Mouse (Mus musculus) heart, adult 2 months (tissue): ENCODE results near the gene Phldb3. TPM values are rescaled to one million over a fixed set of nuclear protein-coding genes. Genes with fewer than 3 reads are reported as not detected.

Experiments used
- DNase-seq, 2 experiments: peaks; one replicate each; pipeline ENCODE4 v3.0.0; 2021
- H3K27ac ChIP-seq: fragments of 200-600 bp; 2 replicates; pipeline ENCODE4 v1.8.1; 2022
- H3K27me3 ChIP-seq: fragments of 200-500 bp; 2 replicates; pipeline ENCODE4 v1.6.1; 2012; ENCODE audit warnings: mild to moderate bottlenecking, low read length, inconsistent platforms, mixed read lengths; ENCODE audit not compliant: control insufficient read depth, insufficient read depth
- H3K36me3 ChIP-seq: fragments of 200-500 bp; 2 replicates; pipeline ENCODE4 v1.6.1; 2012; ENCODE audit warnings: low read length, inconsistent platforms; ENCODE audit not compliant: control insufficient read depth, insufficient read depth
- H3K4me1 ChIP-seq: fragments of 200-500 bp; 2 replicates; pipeline ENCODE4 v1.6.1; 2011; ENCODE audit warnings: low read length; ENCODE audit not compliant: control insufficient read depth, insufficient read depth
- H3K4me3 ChIP-seq: fragments of 200-600 bp; 2 replicates; pipeline ENCODE4 v1.8.1; 2022
- H3K79me2 ChIP-seq: fragments of 200-500 bp; replicated peaks from 2 replicates; pipeline ENCODE4 v1.6.1; 2012; ENCODE audit warnings: mild to moderate bottlenecking, inconsistent platforms, low read length, moderate library complexity, mixed read lengths; ENCODE audit not compliant: control insufficient read depth, insufficient read depth
- H3K9ac ChIP-seq: fragments of 200-500 bp; 2 replicates; pipeline ENCODE4 v1.6.1; 2012; ENCODE audit warnings: low read depth, mild to moderate bottlenecking, control low read depth, inconsistent platforms, low read length, mixed read lengths
- CTCF ChIP-seq: fragments of 200-600 bp; IDR thresholded peaks from 2 replicates; pipeline ENCODE4 v1.8.1; 2022; ENCODE audit warnings: antibody characterized with exemption, mild to moderate bottlenecking, moderate library complexity
- EP300 ChIP-seq: fragments of 200-500 bp; IDR thresholded peaks from 2 replicates; pipeline ENCODE4 v1.6.1; 2011; ENCODE audit warnings: low read depth, low read length, control low read depth; ENCODE audit not compliant: insufficient read depth
- POLR2A ChIP-seq: fragments of 200-500 bp; IDR thresholded peaks from 2 replicates; pipeline ENCODE4 v1.6.1; 2011; ENCODE audit warnings: mild to moderate bottlenecking, low read depth, low read length, control low read depth; ENCODE audit not compliant: insufficient read depth
- WGBS: fragments of 180-500 bp; shearing (Covaris S2); methylation state at CpG from one replicate; pipeline ENCODE4 v1.1.7; 2018; 5-methylcytosine and 5-hydroxymethylcytosine counted together
- intact Hi-C: fragments of 180-260 bp; cut with DNase I; formaldehyde crosslinking; loops from one replicate; pipeline ENCODE4 v1.15.1; 2025
- polyA plus RNA-seq: library from polyadenylated mRNA; depleted of rRNA; stranded (reverse); fragments of >200 nt; gene quantifications from 2 replicates; pipeline ENCODE4 v1.2.3, GENCODE M21; 2012
- total RNA-seq, 2 experiments: library from RNA; stranded (reverse); gene quantifications; 2 replicates each; pipeline ENCODE4 v1.2.3; 2021

Phldb3 gene
- total and polyA plus RNA-seq, 3 experiments: 0.25 to 0.34 (median 0.27) TPM

DNA sequence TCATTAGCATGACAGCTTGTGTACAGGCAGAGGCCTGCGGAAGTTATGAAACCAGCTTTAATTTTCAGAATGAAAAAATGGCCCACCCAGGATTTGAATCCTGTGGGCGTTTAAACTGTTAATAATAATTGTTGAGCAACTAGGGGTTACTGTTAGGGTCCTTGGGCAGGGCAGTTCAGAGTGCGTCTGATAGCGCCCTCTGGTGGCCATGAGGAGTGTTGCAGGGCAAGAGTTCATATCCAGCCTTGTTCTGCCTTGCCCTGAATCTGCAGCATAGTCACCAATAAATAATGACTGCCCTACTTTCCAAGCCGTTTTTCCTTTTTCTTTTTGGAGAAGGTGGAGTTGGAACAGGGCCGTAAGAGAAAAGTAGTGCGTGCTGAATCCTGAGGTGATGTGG lies 43.1 kb downstream of the Phldb3 start:
- 22% methylated on average over 7 of the region's 7 CpGs for WGBS
- DNase-seq: peak; percentile 41 to 71

DNA sequence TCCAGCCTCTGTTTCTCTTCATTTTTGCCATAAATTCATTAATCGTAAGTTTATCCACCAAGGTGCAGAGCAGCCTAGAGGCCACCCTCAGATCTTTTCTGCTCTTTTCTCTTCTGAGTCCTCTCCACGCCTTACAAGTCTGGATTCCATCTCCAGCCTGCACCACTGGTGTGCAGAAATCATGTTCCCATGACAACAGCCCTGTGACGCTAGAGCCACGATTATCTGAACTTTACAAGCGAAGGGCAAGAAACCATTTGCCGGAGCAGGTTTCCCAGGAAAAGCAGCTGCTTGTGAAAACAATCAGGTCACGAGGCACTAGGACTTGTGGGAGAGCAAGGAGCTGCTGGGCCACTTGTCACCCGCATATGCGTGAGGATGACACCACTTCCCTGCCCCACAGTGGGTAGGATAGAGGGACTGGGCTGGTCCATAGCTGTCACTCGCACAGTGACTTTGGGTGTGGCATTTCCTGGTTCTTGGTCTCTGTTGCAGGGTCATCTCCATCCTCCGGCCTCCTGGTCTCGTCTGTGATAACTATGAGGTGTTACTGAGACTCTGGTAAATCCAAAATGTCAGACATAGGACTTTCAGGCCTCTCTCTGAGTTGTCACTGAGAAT lies 49.3 kb downstream of the Phldb3 start:
- Histone ChIP-seq H3K4me1 (no peaks in the 10 kb centered on the region), H3K27ac (no peak overlapping the region), H3K36me3 (no peaks in the 10 kb centered on the region), H3K9ac (no peak overlapping the region), H3K4me3 (no peak overlapping the region), H3K27me3 (no peaks in the 10 kb centered on the region), H3K79me2 (no peaks in the 10 kb centered on the region)
- no peak for DNase-seq
- WGBS: 51% methylated on average over 12 of the region's 12 CpGs
- intact Hi-C loops: loop anchor here (5.0 kb wide), 1 partner anchor 183 kb away; no protein-coding TSS in a partner anchor
- TF ChIP-seq POLR2A: no peak

More for the DNA sequence above, 43.1 kb downstream of the Phldb3 start:
- Histone ChIP-seq H3K27ac (no peak overlapping the region), H3K79me2 (no peaks in the 10 kb centered on the region), H3K9ac (no peak overlapping the region), H3K36me3 (no peaks in the 10 kb centered on the region), H3K27me3 (no peaks in the 10 kb centered on the region), H3K4me3 (no peak overlapping the region), H3K4me1 (no peaks in the 10 kb centered on the region)
- TF ChIP-seq CTCF (peak; percentile 99; the same call in 1 of the 2 replicates), EP300 (no peak), POLR2A (no peak)
- intact Hi-C loops: loop anchor here (1.0 to 5.0 kb wide), 2 partner anchors 52 to 121 kb away; partner anchors contain the start of gene Irgq

DNA sequence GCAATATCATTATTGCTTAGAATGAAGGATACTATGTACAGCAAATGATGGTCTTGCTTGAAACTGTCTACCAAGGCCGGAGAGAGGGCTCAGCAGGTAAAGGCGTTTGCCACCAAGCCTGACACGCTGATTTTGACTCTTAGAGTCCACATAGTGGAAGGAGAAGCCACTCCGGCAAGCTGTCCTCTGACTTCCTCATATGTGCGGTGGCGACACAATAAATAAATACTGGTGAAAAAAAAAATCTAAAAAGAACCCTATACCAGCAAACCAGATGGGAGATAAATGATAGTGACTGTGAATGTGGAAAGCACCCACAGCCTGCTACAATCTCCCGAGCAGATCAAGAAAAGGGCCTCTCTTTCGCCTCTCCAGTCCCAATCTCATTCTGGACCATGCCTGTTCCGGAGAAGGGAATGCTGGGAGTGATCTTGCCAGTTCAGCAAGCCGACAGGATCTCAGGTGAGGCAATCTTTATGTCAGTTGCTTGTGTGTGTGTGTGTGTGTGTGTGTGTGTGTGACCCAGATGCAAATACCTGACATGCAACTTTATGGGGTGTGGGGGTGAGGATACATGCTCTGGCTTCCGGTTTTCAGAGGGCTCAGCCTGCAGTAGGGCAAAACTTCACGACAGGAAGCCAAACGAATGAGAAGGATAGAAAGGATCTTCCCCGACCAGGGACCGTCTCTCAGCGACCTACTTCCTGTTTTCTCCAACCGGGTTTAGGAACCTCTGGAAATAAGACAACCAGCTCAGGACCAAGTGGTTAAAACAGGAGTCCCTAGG lies 50.7 kb downstream of the Phldb3 start:
- Histone ChIP-seq H3K27me3 (no peaks in the 10 kb centered on the region), H3K4me3 (no peak overlapping the region), H3K27ac (no peak overlapping the region), H3K9ac (no peak overlapping the region), H3K79me2 (no peaks in the 10 kb centered on the region), H3K4me1 (no peaks in the 10 kb centered on the region), H3K36me3 (no peaks in the 10 kb centered on the region)
- DNase-seq: peak in 1 of 2 experiments; percentile 12
- TF ChIP-seq CTCF (no peak), POLR2A (no peak), EP300 (no peak)
- intact Hi-C loops: loop anchor here (5.0 kb wide), 1 partner anchor 184 kb away; no protein-coding TSS in a partner anchor
- WGBS: 51% methylated on average over 17 of the region's 17 CpGs

DNA sequence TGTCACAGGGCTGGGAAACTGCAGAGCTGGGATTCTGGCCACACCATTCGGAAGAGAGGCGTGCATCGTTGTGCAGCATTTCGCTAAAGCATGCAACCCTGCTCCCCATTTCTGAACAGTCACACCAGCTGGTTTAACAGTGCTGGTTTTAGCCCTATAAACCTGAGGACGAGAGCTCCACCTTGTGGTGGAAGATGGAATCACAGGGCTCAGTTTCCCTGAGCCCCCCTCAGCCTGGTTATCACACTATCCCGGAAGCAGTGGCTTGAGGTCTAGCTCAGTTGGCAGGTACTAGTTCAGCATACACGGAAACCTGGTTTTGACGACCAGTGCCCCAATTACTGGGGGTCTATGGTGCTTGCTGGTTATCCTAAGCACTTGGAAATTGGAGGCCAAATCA lies 52.0 kb downstream of the Phldb3 start:
- Histone ChIP-seq H3K36me3 (no peaks in the 10 kb centered on the region), H3K9ac (no peak overlapping the region), H3K27ac (no peak overlapping the region), H3K27me3 (no peaks in the 10 kb centered on the region), H3K79me2 (no peaks in the 10 kb centered on the region), H3K4me3 (no peak overlapping the region), H3K4me1 (no peaks in the 10 kb centered on the region)
- DNase-seq: peak; percentile 40 to 73
- TF ChIP-seq POLR2A: no peak
- no peak for TF ChIP-seq EP300
- TF ChIP-seq CTCF: peak; percentile 91
- WGBS: 16% methylated on average over 8 of the region's 8 CpGs
- intact Hi-C loops: loop anchor here (1.0 to 5.0 kb wide), 2 partner anchors 61 to 185 kb away; no protein-coding TSS in a partner anchor

DNA sequence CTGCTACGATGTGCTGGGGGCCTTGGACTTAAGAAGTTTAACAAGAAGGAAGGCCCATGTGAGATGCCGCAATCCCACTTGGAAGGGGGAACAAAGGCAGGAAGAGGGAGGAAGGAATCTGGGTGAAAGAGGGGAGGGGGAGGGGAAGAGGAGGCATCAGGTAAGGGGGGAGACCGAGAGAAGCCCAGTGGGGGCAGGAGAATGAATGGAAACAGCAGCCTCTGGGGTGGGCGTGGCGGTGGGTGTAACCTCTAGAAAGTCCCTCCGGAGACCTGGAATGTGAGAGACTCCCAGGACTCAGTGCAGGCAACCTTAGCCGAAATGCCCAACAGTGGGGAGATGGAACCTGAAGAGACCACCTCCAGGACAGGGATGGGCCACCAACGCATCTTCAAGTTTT lies 53.7 kb downstream of the Phldb3 start:
- H3K4me1 ChIP-seq: no peaks in the 10 kb centered on the region
- TF ChIP-seq CTCF: no peak
- no peak for TF ChIP-seq POLR2A
- no peak for TF ChIP-seq EP300
- no peaks in the 10 kb centered on the region for H3K36me3 ChIP-seq
- no peaks in the 10 kb centered on the region for H3K79me2 ChIP-seq
- no peak for DNase-seq
- intact Hi-C loops: loop anchor here (5.0 kb wide), 1 partner anchor 187 kb away; no protein-coding TSS in a partner anchor
- H3K4me3 ChIP-seq: no peak overlapping the region
- no peaks in the 10 kb centered on the region for H3K27me3 ChIP-seq
- 31% methylated on average over 8 of the region's 8 CpGs for WGBS
- no peak overlapping the region for H3K27ac ChIP-seq
- H3K9ac ChIP-seq: no peak overlapping the region

DNA sequence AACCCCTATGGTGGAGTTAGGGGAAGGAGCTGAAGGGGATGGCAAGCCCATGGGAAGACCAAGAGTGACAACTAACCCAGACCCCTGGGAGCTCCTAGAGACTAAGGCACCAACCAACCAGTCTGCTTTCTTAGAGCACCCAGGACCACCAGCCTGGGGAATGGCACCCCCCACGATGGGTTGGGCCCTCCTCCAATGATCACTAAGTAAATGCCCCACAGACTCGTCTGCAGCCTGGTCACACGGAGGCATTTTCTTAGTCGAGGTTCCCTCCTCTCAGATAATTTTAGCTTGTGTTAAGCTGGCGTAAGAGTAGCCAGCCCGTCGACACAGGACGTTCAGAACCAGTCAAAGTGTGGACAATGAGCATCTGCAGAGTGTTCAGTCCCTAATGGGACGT lies 54.4 kb downstream of the Phldb3 start:
- Histone ChIP-seq H3K36me3 (no peaks in the 10 kb centered on the region), H3K27ac (no peak overlapping the region), H3K79me2 (no peaks in the 10 kb centered on the region), H3K27me3 (no peaks in the 10 kb centered on the region), H3K4me3 (no peak overlapping the region), H3K9ac (no peak overlapping the region), H3K4me1 (no peaks in the 10 kb centered on the region)
- DNase-seq: no peak
- 48% methylated on average over 9 of the region's 9 CpGs for WGBS
- intact Hi-C loops: loop anchor here (5.0 kb wide), 1 partner anchor 188 kb away; no protein-coding TSS in a partner anchor
- TF ChIP-seq EP300 (no peak), CTCF (no peak), POLR2A (no peak)
